Mouse (Mus musculus) mouse trophoblast stem cell (cell line): ENCODE results near the gene Ptprj.
"Not testable (repeated sequence)": the region's sequence is repeated elsewhere in the genome, so short reads cannot be mapped to it uniquely, and the experiment has no call there.

ENCODE experiments used
- in situ Hi-C, 2 experiments: fragments of 300-500 bp; cut with MseI, MboI; formaldehyde crosslinking; loops; 2 replicates in 1 of 2; 3 replicates in 1 of 2; pipeline ENCODE4 v1.15.1; 2025

Gene Ptprj

GRCm38 (mm10) chr2:90577451-90578279 lies 2.8 kb downstream of the Ptprj start:
- in situ Hi-C loops: no loop called here

GRCm38 (mm10) chr2:90576936-90577335 lies 3.5 kb downstream of the Ptprj start:
- in situ Hi-C loops: no loop called here

GRCm38 (mm10) chr2:90576411-90576810 lies 4.0 kb downstream of the Ptprj start:
- in situ Hi-C loops: no loop called here

- in situ Hi-C loops: no loop called here
These were observed 4.7 kb downstream of the Ptprj start for GRCm38 (mm10) chr2:90575713-90576112.

- in situ Hi-C loops: no loop called here
These were observed 5.3 kb downstream of the Ptprj start for GRCm38 (mm10) chr2:90575116-90575515.

- in situ Hi-C loops: no loop called here
These were observed 5.9 kb downstream of the Ptprj start for GRCm38 (mm10) chr2:90574536-90574935.

- in situ Hi-C loops: no loop called here
These were observed 6.6 kb downstream of the Ptprj start for GRCm38 (mm10) chr2:90573640-90574526.

- in situ Hi-C loops: no loop called here
These were observed 8.3 kb downstream of the Ptprj start for GRCm38 (mm10) chr2:90572126-90572525.

GRCm38 (mm10) chr2:90571399-90571798 lies 9.0 kb downstream of the Ptprj start:
- in situ Hi-C loops: not testable (repeated sequence)

GRCm38 (mm10) chr2:90570871-90571270 lies 9.6 kb downstream of the Ptprj start:
- in situ Hi-C loops: no loop called here

GRCm38 (mm10) chr2:90570216-90570615 lies 10.2 kb downstream of the Ptprj start:
- in situ Hi-C loops: no loop called here

- in situ Hi-C loops: no loop called here
These were observed 11.4 kb downstream of the Ptprj start for GRCm38 (mm10) chr2:90568961-90569481.

- in situ Hi-C loops: no loop called here
These were observed 12.4 kb downstream of the Ptprj start for GRCm38 (mm10) chr2:90568091-90568490.

GRCm38 (mm10) chr2:90566773-90567528 lies 13.5 kb downstream of the Ptprj start:
- in situ Hi-C loops: no loop called here

GRCm38 (mm10) chr2:90566046-90566445 lies 14.4 kb downstream of the Ptprj start:
- in situ Hi-C loops: no loop called here

GRCm38 (mm10) chr2:90565192-90565929 lies 15.1 kb downstream of the Ptprj start:
- in situ Hi-C loops: no loop called here

- in situ Hi-C loops: no loop called here
These were observed 15.9 kb downstream of the Ptprj start for GRCm38 (mm10) chr2:90564552-90564951.

GRCm38 (mm10) chr2:90563171-90563570 lies 17.3 kb downstream of the Ptprj start:
- in situ Hi-C loops: no loop called here

- in situ Hi-C loops: no loop called here
These were observed 18.2 kb downstream of the Ptprj start for GRCm38 (mm10) chr2:90562126-90562670.

- in situ Hi-C loops: no loop called here
These were observed 20.1 kb downstream of the Ptprj start for GRCm38 (mm10) chr2:90560197-90560843.
